Mouse (Mus musculus) bone marrow, adult 2 months (tissue): ENCODE results near the gene Fbxl21.

Experiments used
- CTCF ChIP-seq: fragments of 200-500 bp; IDR thresholded peaks from 2 replicates; pipeline ENCODE4 v1.5.1; 2011; ENCODE audit warnings: low read length, control low read depth; ENCODE audit not compliant: control insufficient read depth, insufficient read depth
- POLR2A ChIP-seq: fragments of 200-500 bp; IDR thresholded peaks from 2 replicates; pipeline ENCODE4 v1.6.1; 2011; ENCODE audit warnings: low read depth, mild to moderate bottlenecking, control low read depth, low read length, borderline replicate concordance; ENCODE audit not compliant: control insufficient read depth

- TF ChIP-seq CTCF (no peak), POLR2A (no peak)
These were observed 7.4 kb downstream of the Fbxl21 start for GRCm38 (mm10) chr13:56529685-56530084.
